ENCODE assay signal across 7 mouse cellular contexts in genomic region chr4:124850261-124850913, GRCm38 (mm10). TPM values are rescaled to one million over a fixed set of nuclear protein-coding genes. Genes with fewer than 3 reads are reported as not detected.
DNase-seq lines count a peak whose midpoint lies in the region; ATAC-seq lines count a peak whose summit lies in the region.

Yrdc (plus strand) TSS chr4:124850679.

- peak; percentile 97 for DNase-seq in adrenal gland, postnatal 10 days
- DNase-seq in embryonic facial prominence, embryonic 10.5 days (ENCODE audit: low spot score), result peak; percentile 97
- DNase-seq in kidney, adult 11 months, result peak; percentile 93
- peak; percentile 98 for DNase-seq in limb, embryonic 10.5 days (ENCODE audit: low spot score)
- peak; percentile 86 for DNase-seq in spleen, adult 12 weeks (ENCODE audit: low spot score)

- no peaks in the 10 kb centered on the region for H3K27me3 ChIP-seq in embryonic facial prominence, embryonic 10.5 days (replicated peaks; ENCODE audit: low read depth, poor library complexity, severe bottlenecking)
- H3K27me3 ChIP-seq in limb, embryonic 10.5 days (ENCODE audit: low read depth, poor library complexity, severe bottlenecking), result no peaks in the 10 kb centered on the region
- no peaks in the 10 kb centered on the region for H3K27me3 ChIP-seq in midbrain, embryonic 13.5 days

- H3K36me3 ChIP-seq in embryonic facial prominence, embryonic 10.5 days (replicated peaks), result peaks cover 47% of the 10 kb centered on the region
- peaks cover 45% of the 10 kb centered on the region for H3K36me3 ChIP-seq in limb, embryonic 10.5 days
- peaks cover 33% of the 10 kb centered on the region for H3K36me3 ChIP-seq in midbrain, embryonic 13.5 days

- peak within 1 kb of the TSS; percentile 96 for H3K4me2 ChIP-seq in midbrain, embryonic 13.5 days (replicated peaks)

- peak; percentile 79 for ATAC-seq in granulocyte monocyte progenitor cell, adult 5-6 weeks (replicated peaks; ENCODE audit: poor library complexity, severe bottlenecking)
- peak; percentile 95 for ATAC-seq in midbrain, embryonic 13.5 days

- H3K4me3 ChIP-seq in embryonic facial prominence, embryonic 10.5 days, result peak within 1 kb of the TSS; percentile 99
- peak within 1 kb of the TSS; percentile 97 for H3K4me3 ChIP-seq in limb, embryonic 10.5 days
- peak within 1 kb of the TSS; percentile 100 for H3K4me3 ChIP-seq in midbrain, embryonic 13.5 days (replicated peaks)

- H3K9ac ChIP-seq in midbrain, embryonic 13.5 days (replicated peaks), result peak within 1 kb of the TSS; percentile 94

- H3K27ac ChIP-seq in embryonic facial prominence, embryonic 10.5 days (replicated peaks), result peak within 1 kb of the TSS; percentile 95
- H3K27ac ChIP-seq in limb, embryonic 10.5 days, result peak within 1 kb of the TSS; percentile 93
- H3K27ac ChIP-seq in midbrain, embryonic 13.5 days, result peak within 1 kb of the TSS; percentile 97

- under 1% methylated on average over 90 of the region's 90 CpGs for WGBS in embryonic facial prominence, embryonic 10.5 days
- WGBS in limb, embryonic 10.5 days, result under 1% methylated on average over 88 of the region's 90 CpGs
- WGBS in midbrain, embryonic 13.5 days, result under 1% methylated on average over 86 of the region's 90 CpGs

- peaks cover 33% of the 10 kb centered on the region for H3K4me1 ChIP-seq in embryonic facial prominence, embryonic 10.5 days
- H3K4me1 ChIP-seq in limb, embryonic 10.5 days, result peaks cover 28% of the 10 kb centered on the region
- H3K4me1 ChIP-seq in midbrain, embryonic 13.5 days (replicated peaks), result peaks cover 47% of the 10 kb centered on the region

- H3K9me3 ChIP-seq in embryonic facial prominence, embryonic 10.5 days, result no peaks in the 10 kb centered on the region
- no peaks in the 10 kb centered on the region for H3K9me3 ChIP-seq in limb, embryonic 10.5 days (replicated peaks)
- H3K9me3 ChIP-seq in midbrain, embryonic 13.5 days, result no peaks in the 10 kb centered on the region

RNA-seq across cellular contexts. Expression of gene Yrdc, which starts in this region (rescaled TPM):
- total RNA-seq in adrenal gland, postnatal 10 days (2021), result 10 to 100 TPM; 34.9 to 42.9 TPM
- 40.4 and 41.1 TPM in 2 replicates for polyA plus RNA-seq in embryonic facial prominence, embryonic 10.5 days (2016; fragmentation: Nextera tagmentation; extraction: Ambion mirVana)
- total RNA-seq in granulocyte monocyte progenitor cell, adult 5-6 weeks (2014; fragmentation: Nextera tagmentation), result 38.1 and 65.5 TPM in 2 replicates
- 18.7 and 29.1 TPM in 2 replicates for total RNA-seq in granulocyte monocyte progenitor cell, adult 5-6 weeks (2017)
- 43.7 and 45.7 TPM in 2 replicates for polyA plus RNA-seq in limb, embryonic 10.5 days (2016; fragmentation: Nextera tagmentation; extraction: Ambion mirVana)
- polyA plus RNA-seq in midbrain, embryonic 13.5 days (2015; fragmentation: Nextera tagmentation; extraction: Ambion mirVana), result 42.8 and 45.1 TPM in 2 replicates

Comparison
In these comparisons a context has a peak if more than half of its experiments do, and no peak if none do; other contexts are left out.
1. Peak in every context shown above with its lines: DNase-seq, ATAC-seq, H3K4me3 ChIP-seq and H3K27ac ChIP-seq.